Mouse (Mus musculus) megakaryocyte, embryonic 14.5 days (primary cell): ENCODE data around the gene Hcrt.

Source experiments
- FLI1 ChIP-seq: IDR thresholded peaks from 2 replicates; pipeline ENCODE4 v1.6.1; 2012; ENCODE audit warnings: low read length, inconsistent platforms, mixed read lengths
- GATA1 ChIP-seq: IDR thresholded peaks from 3 replicates; pipeline ENCODE4 v1.6.1; 2012; ENCODE audit warnings: mixed read lengths, low read length, inconsistent platforms, borderline replicate concordance

DNA sequence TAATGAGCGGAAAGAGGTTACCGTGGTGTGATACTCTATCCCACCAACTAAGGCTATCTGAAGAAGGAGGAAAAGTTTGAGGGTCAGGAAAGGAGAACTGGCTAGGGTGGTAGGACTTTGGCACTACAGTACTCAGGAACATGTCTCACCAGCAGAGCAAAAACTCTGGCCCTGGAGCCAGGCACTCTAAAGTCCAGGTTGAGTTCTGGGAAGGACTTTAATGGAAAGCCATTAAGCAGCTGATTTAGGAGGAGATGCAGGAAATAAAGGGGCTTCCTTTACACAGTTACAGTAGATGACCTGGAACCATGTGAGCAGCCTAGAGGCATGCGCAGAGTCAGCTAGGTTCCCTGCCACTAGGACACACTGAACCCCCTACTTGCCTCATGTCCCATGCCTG, 35.5 kb downstream of the Hcrt start:
- TF ChIP-seq GATA1 = no peak
- no peak for TF ChIP-seq FLI1
